Mouse (Mus musculus) myocyte (in vitro differentiated cells): Measurements from ENCODE around the gene Gria2. TPM values are rescaled to one million over a fixed set of nuclear protein-coding genes. Genes with fewer than 3 reads are reported as not detected.

Source experiments
- H3K27me3 ChIP-seq: one replicate; pipeline ENCODE4 v1.6.1; 2011; ENCODE audit not compliant: control insufficient read depth, insufficient read depth, insufficient read length
- H3K36me3 ChIP-seq: one replicate; pipeline ENCODE4 v1.6.1; 2011; ENCODE audit not compliant: control insufficient read depth, insufficient read depth
- H3K4me2 ChIP-seq: one replicate; pipeline ENCODE4 v1.6.1; 2011; ENCODE audit warnings: low read depth, control low read depth
- H3K4me3 ChIP-seq: one replicate; pipeline ENCODE4 v1.5.1; 2011; ENCODE audit warnings: mild to moderate bottlenecking, control low read depth, moderate library complexity
- H3K79me2 ChIP-seq: one replicate; pipeline ENCODE4 v1.6.1; 2011; ENCODE audit not compliant: control insufficient read depth, insufficient read depth
- H3ac ChIP-seq: one replicate; pipeline ENCODE4 v1.6.1; 2011; ENCODE audit not compliant: control insufficient read depth, insufficient read length
- CEBPB ChIP-seq: IDR thresholded peaks from 2 replicates; pipeline ENCODE4 v1.6.1; 2011; ENCODE audit warnings: mild to moderate bottlenecking, moderate library complexity; ENCODE audit not compliant: poor library complexity, insufficient read depth, severe bottlenecking
- E2F4 ChIP-seq: IDR thresholded peaks from one replicate; pipeline ENCODE4 v1.6.1; 2011; ENCODE audit warnings: mild to moderate bottlenecking, control low read depth, moderate library complexity; ENCODE audit not compliant: insufficient read depth
- MAX ChIP-seq: IDR thresholded peaks from one replicate; pipeline ENCODE4 v1.6.1; 2011; ENCODE audit warnings: low read depth, mild to moderate bottlenecking, control low read depth
- MYOD1 ChIP-seq, 3 experiments: IDR thresholded peaks; one replicate each; pipeline ENCODE4 v1.6.1; 2011; ENCODE audit warnings: control low read depth in 2 of 3, low read depth in 2 of 3, mild to moderate bottlenecking in 2 of 3, moderate library complexity in 1 of 3; ENCODE audit not compliant: insufficient read length in 2 of 3, control insufficient read depth in 1 of 3
- MYOG ChIP-seq, 3 experiments: IDR thresholded peaks; one replicate each; pipeline ENCODE4 v1.6.1; 2011; ENCODE audit warnings: control low read depth in 2 of 3, low read depth in 2 of 3, mild to moderate bottlenecking in 2 of 3; ENCODE audit not compliant: insufficient read length in 2 of 3, control insufficient read depth in 1 of 3, insufficient read depth in 1 of 3
- POLR2A ChIP-seq: IDR thresholded peaks from one replicate; pipeline ENCODE4 v1.6.1; 2011; ENCODE audit warnings: low read depth, mild to moderate bottlenecking, control low read depth, moderate library complexity; ENCODE audit not compliant: insufficient read length
- POLR2AphosphoS2 ChIP-seq: IDR thresholded peaks from one replicate; pipeline ENCODE4 v1.6.1; 2011; ENCODE audit warnings: low read depth, control low read depth; ENCODE audit not compliant: insufficient read length
- REST ChIP-seq: IDR thresholded peaks from one replicate; pipeline ENCODE4 v1.6.1; 2011; ENCODE audit warnings: mild to moderate bottlenecking, control low read depth, moderate library complexity; ENCODE audit not compliant: insufficient read depth, insufficient read length
- SRF ChIP-seq: IDR thresholded peaks from one replicate; pipeline ENCODE4 v1.6.1; 2011; ENCODE audit warnings: low read depth; ENCODE audit not compliant: control insufficient read depth, insufficient read length
- TCF12 ChIP-seq: IDR thresholded peaks from one replicate; pipeline ENCODE4 v1.6.1; 2011; ENCODE audit warnings: mild to moderate bottlenecking, control low read depth; ENCODE audit not compliant: poor library complexity, insufficient read depth, severe bottlenecking
- TCF3 ChIP-seq: IDR thresholded peaks from one replicate; pipeline ENCODE4 v1.6.1; 2011; ENCODE audit warnings: low read depth, control low read depth; ENCODE audit not compliant: insufficient read length
- USF1 ChIP-seq: IDR thresholded peaks from one replicate; pipeline ENCODE4 v1.6.1; 2011; ENCODE audit warnings: low read depth, mild to moderate bottlenecking, control low read depth, moderate library complexity
- polyA plus RNA-seq: library from polyadenylated mRNA; unstranded; fragments of >200 nt; fragmentation: generic; extraction: Trizol; gene quantifications from one replicate; pipeline ENCODE4 v1.2.1, GENCODE M21; 2012; ENCODE audit warnings: missing spikeins

Gene Gria2
- not detected for polyA plus RNA-seq

GRCm38 (mm10) chr3:80802596-80803081, at the start of gene Gria2:
TSS of gene Gria2 (minus strand) at chr3:80802835.
- TF ChIP-seq CEBPB (no peak), TCF12 (no peak), REST (peak; percentile 94)
- H3K27me3 ChIP-seq = peaks cover 23% of the 10 kb centered on the region
- no peak within 1 kb of the TSS for H3K4me3 ChIP-seq
- H3K36me3 ChIP-seq = no peaks in the 10 kb centered on the region
- no peak within 1 kb of the TSS for H3ac ChIP-seq
- no peak within 1 kb of the TSS for H3K4me2 ChIP-seq
- H3K79me2 ChIP-seq = no peaks in the 10 kb centered on the region

- Histone ChIP-seq H3K79me2 (no peaks in the 10 kb centered on the region), H3K36me3 (no peaks in the 10 kb centered on the region), H3ac (no peak overlapping the region), H3K4me3 (no peak overlapping the region), H3K4me2 (no peak overlapping the region), H3K27me3 (no peaks in the 10 kb centered on the region)
- no peak for TF ChIP-seq CEBPB
- no peak for TF ChIP-seq MAX
- no peak for TF ChIP-seq MYOD1 (IDR thresholded peaks at IDR 0.05; ENCODE audit: control insufficient read depth in 1 of 3, insufficient read length in 2 of 3, low read depth in 2 of 3)
- TF ChIP-seq POLR2A = no peak
- no peak for TF ChIP-seq TCF3
- no peak for TF ChIP-seq E2F4
Observed at GRCm38 (mm10) chr3:80850947-80851346, 48.3 kb upstream of the Gria2 start.

- H3K4me2 ChIP-seq = no peak overlapping the region
- H3K36me3 ChIP-seq = no peaks in the 10 kb centered on the region
- no peaks in the 10 kb centered on the region for H3K79me2 ChIP-seq
- H3ac ChIP-seq = no peak overlapping the region
- TF ChIP-seq MYOD1 (IDR thresholded peaks at IDR 0.05; ENCODE audit: control insufficient read depth in 1 of 3, insufficient read length in 2 of 3, low read depth in 2 of 3) = no peak
- no peak for TF ChIP-seq POLR2A
- TF ChIP-seq MYOG (IDR thresholded peaks at IDR 0.05; ENCODE audit: control insufficient read depth in 1 of 3, insufficient read depth in 1 of 3, insufficient read length in 2 of 3, low read depth in 2 of 3) = no peak
- TF ChIP-seq CEBPB = no peak
- TF ChIP-seq USF1 = no peak
- TF ChIP-seq E2F4 = no peak
- TF ChIP-seq POLR2AphosphoS2 = no peak
- TF ChIP-seq MAX = no peak
- no peak for TF ChIP-seq REST
- no peak for TF ChIP-seq TCF3
- TF ChIP-seq TCF12 = no peak
- no peak for TF ChIP-seq SRF
- H3K27me3 ChIP-seq = no peaks in the 10 kb centered on the region
- H3K4me3 ChIP-seq = no peak overlapping the region
Observed at GRCm38 (mm10) chr3:80845634-80846033, 43.0 kb upstream of the Gria2 start.

GRCm38 (mm10) chr3:80839845-80840244, 37.2 kb upstream of the Gria2 start:
- Histone ChIP-seq H3K27me3 (no peaks in the 10 kb centered on the region), H3ac (no peak overlapping the region), H3K79me2 (no peaks in the 10 kb centered on the region), H3K4me3 (no peak overlapping the region), H3K4me2 (no peak overlapping the region), H3K36me3 (no peaks in the 10 kb centered on the region)
- no peak for TF ChIP-seq SRF
- no peak for TF ChIP-seq CEBPB
- no peak for TF ChIP-seq TCF12
- no peak for TF ChIP-seq POLR2A
- no peak for TF ChIP-seq MAX
- TF ChIP-seq USF1 = no peak
- no peak for TF ChIP-seq REST
- TF ChIP-seq TCF3 = no peak
- TF ChIP-seq POLR2AphosphoS2 = no peak
- TF ChIP-seq E2F4 = no peak
- TF ChIP-seq MYOD1 (IDR thresholded peaks at IDR 0.05; ENCODE audit: control insufficient read depth in 1 of 3, insufficient read length in 2 of 3, low read depth in 2 of 3) = no peak
- no peak for TF ChIP-seq MYOG (IDR thresholded peaks at IDR 0.05; ENCODE audit: control insufficient read depth in 1 of 3, insufficient read depth in 1 of 3, insufficient read length in 2 of 3, low read depth in 2 of 3)

GRCm38 (mm10) chr3:80837583-80837982, 34.9 kb upstream of the Gria2 start:
- Histone ChIP-seq H3K4me2 (no peak overlapping the region), H3K4me3 (no peak overlapping the region), H3K27me3 (no peaks in the 10 kb centered on the region), H3K79me2 (no peaks in the 10 kb centered on the region), H3K36me3 (no peaks in the 10 kb centered on the region), H3ac (no peak overlapping the region)
- TF ChIP-seq TCF3 = no peak
- TF ChIP-seq TCF12 = no peak
